8 mouse cellular contexts compared by ENCODE assay signal in genomic region chr7:89404081-89404733, GRCm38 (mm10). TPM values are rescaled to one million over a fixed set of nuclear protein-coding genes. Genes with fewer than 3 reads are reported as not detected.
DNase-seq lines count a peak whose midpoint lies in the region; ATAC-seq and TF ChIP-seq lines count a peak whose summit lies in the region.

Tmem135 (minus strand) TSS chr7:89404222.
Fzd4 (plus strand) TSS chr7:89404355.

- peak within 1 kb of the TSS; percentile 90 for H3K27ac ChIP-seq in hindbrain, embryonic 10.5 days
- peak within 1 kb of the TSS; percentile 88 for H3K27ac ChIP-seq in lung, postnatal 0 days (ENCODE audit: low read length)

- ATAC-seq in frontal cortex, adult (ENCODE audit: low TSS enrichment) = peak; percentile 80
- ATAC-seq in lung, postnatal 0 days = peak; percentile 96

- TF ChIP-seq EP300 in lung, postnatal 0 days (IDR thresholded peaks at IDR 0.05) = no peak

- H3K36me3 ChIP-seq in hindbrain, embryonic 10.5 days = peaks cover 16% of the 10 kb centered on the region
- H3K36me3 ChIP-seq in lung, postnatal 0 days (ENCODE audit: insufficient read depth, low read length) = no peaks in the 10 kb centered on the region

- peak within 1 kb of the TSS; percentile 77 for H3K9ac ChIP-seq in lung, postnatal 0 days (replicated peaks; ENCODE audit: low read depth)

- peak within 1 kb of the TSS; percentile 92 for H3K4me2 ChIP-seq in lung, postnatal 0 days (replicated peaks; ENCODE audit: low read depth, low read length)

- H3K4me3 ChIP-seq in hindbrain, embryonic 10.5 days = peak within 1 kb of the TSS; percentile 77
- peak within 1 kb of the TSS; percentile 73 for H3K4me3 ChIP-seq in lung, postnatal 0 days (ENCODE audit: low read depth, low read length)

- under 1% methylated on average over 62 of the region's 62 CpGs for WGBS in hindbrain, embryonic 10.5 days
- under 1% methylated on average over 24 of the region's 62 CpGs for WGBS in lung, postnatal 0 days

- H3K27me3 ChIP-seq in hindbrain, embryonic 10.5 days (ENCODE audit: insufficient read depth, poor library complexity, severe bottlenecking) = peaks cover 34% of the 10 kb centered on the region
- H3K27me3 ChIP-seq in lung, postnatal 0 days (replicated peaks; ENCODE audit: insufficient read depth, low read length) = no peaks in the 10 kb centered on the region

- peak; percentile 60 for DNase-seq in MEL-GATA-1-ER (ENCODE audit: extremely low read depth, low read depth)
- DNase-seq in cerebellum, adult 8-10 months = peak; percentile 94
- peak; percentile 97 for DNase-seq in hindbrain, embryonic 10.5 days (ENCODE audit: low spot score)
- DNase-seq in layer of hippocampus, adult 9-11 months = peak; percentile 95
- DNase-seq in lung, postnatal 0 days (ENCODE audit: low spot score) = peak; percentile 98
- peak; percentile 88 for DNase-seq in ovary, postnatal 14 days (ENCODE audit: low spot score)
- peak; percentile 78 for DNase-seq in thymus, postnatal 14 days

- H3K9me3 ChIP-seq in hindbrain, embryonic 10.5 days = no peaks in the 10 kb centered on the region
- H3K9me3 ChIP-seq in lung, postnatal 0 days (ENCODE audit: low read length) = no peaks in the 10 kb centered on the region

- peak; percentile 24 for TF ChIP-seq CTCF in lung, postnatal 0 days (IDR thresholded peaks at IDR 0.05)

- peaks cover 39% of the 10 kb centered on the region for H3K4me1 ChIP-seq in hindbrain, embryonic 10.5 days (replicated peaks)
- H3K4me1 ChIP-seq in lung, postnatal 0 days (ENCODE audit: insufficient read depth, low read depth, low read length) = peaks cover 2% of the 10 kb centered on the region

RNA-seq across cellular contexts. Expression of gene Tmem135, which starts in this region (rescaled TPM):
- 14.9 and 15.0 TPM in 2 replicates for polyA plus RNA-seq in hindbrain, embryonic 10.5 days (2016; fragmentation: Nextera tagmentation; extraction: Ambion mirVana)
- 21.7 and 26.1 TPM in 2 replicates for polyA plus RNA-seq in lung, postnatal 0 days (2015; fragmentation: Nextera tagmentation; extraction: Ambion mirVana)

RNA-seq across cellular contexts. Expression of gene Fzd4, which starts in this region (rescaled TPM):
- 3.0 and 4.4 TPM in 2 replicates for polyA plus RNA-seq in hindbrain, embryonic 10.5 days (2016; fragmentation: Nextera tagmentation; extraction: Ambion mirVana)
- polyA plus RNA-seq in lung, postnatal 0 days (2015; fragmentation: Nextera tagmentation; extraction: Ambion mirVana) = 14.3 and 16.1 TPM in 2 replicates

Comparison
In these comparisons a context has a peak if more than half of its experiments do, and no peak if none do; other contexts are left out.
1. Peak in every context shown above with its lines: DNase-seq, ATAC-seq, H3K4me3 ChIP-seq and H3K27ac ChIP-seq.